Mouse (Mus musculus) olfactory bulb, adult 2 months (tissue): ENCODE results near the gene Gfod1.

Source experiments
- CTCF ChIP-seq: fragments of 200-500 bp; IDR thresholded peaks from 2 replicates; pipeline ENCODE4 v1.5.1; 2012; ENCODE audit warnings: low read depth, mild to moderate bottlenecking, low read length, moderate library complexity; ENCODE audit not compliant: insufficient read depth
- POLR2A ChIP-seq: fragments of 200-500 bp; IDR thresholded peaks from 2 replicates; pipeline ENCODE4 v1.6.1; 2012; ENCODE audit warnings: mild to moderate bottlenecking, low read depth, low read length, moderate library complexity; ENCODE audit not compliant: insufficient read depth

DNA sequence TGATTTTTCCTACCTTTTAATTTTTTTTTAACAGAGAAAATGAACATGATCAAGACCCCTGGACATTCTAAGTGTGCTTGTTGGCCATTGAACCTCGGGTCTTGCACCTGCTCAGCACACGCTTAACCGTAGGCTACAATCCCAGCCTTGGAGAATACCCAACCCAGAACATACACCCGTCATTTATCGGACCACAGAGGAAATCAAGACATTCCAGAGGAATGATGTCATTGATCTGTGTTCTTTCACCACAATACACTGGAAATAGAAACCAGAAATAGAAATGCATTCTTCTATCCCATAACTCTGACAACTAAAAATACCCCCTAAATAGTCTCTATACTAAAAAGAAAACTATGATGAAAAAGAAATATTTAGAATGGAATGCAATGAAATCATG, 13.4 kb upstream of the Gfod1 start:
- TF ChIP-seq CTCF (no peak), POLR2A (no peak)
